Mouse (Mus musculus) limb, embryonic 11.5 days (tissue): ENCODE measurements around the gene Pcolce2. TPM values are rescaled to one million over a fixed set of nuclear protein-coding genes. Genes with fewer than 3 reads are reported as not detected.

ENCODE experiments used
- ATAC-seq: fragments of 200-750 bp; cut with Nextera tagmentation; 2 replicates; pipeline ENCODE4 v1.8.0; 2017; ENCODE audit warnings: low read depth; ENCODE audit not compliant: insufficient number of reproducible peaks, low FRiP score, low TSS enrichment
- DNase-seq: peaks from one replicate; pipeline ENCODE4 v3.0.0-alpha.2; 2015; ENCODE audit warnings: low spot score
- H3K27ac ChIP-seq: fragments of 300-500 bp; sonication (generic); replicated peaks from 2 replicates; pipeline ENCODE4 v1.5.1; 2014; ENCODE audit warnings: low read depth, mild to moderate bottlenecking, low read length
- H3K27me3 ChIP-seq: fragments of 300-500 bp; sonication (generic); 2 replicates; pipeline ENCODE4 v1.6.1; 2014; ENCODE audit warnings: mild to moderate bottlenecking, low read length, mixed read lengths; ENCODE audit not compliant: control insufficient read depth, insufficient read depth
- H3K36me3 ChIP-seq: fragments of 300-500 bp; sonication (generic); 2 replicates; pipeline ENCODE4 v1.6.1; 2014; ENCODE audit warnings: mild to moderate bottlenecking, low read length, moderate library complexity, mixed read lengths; ENCODE audit not compliant: control insufficient read depth, insufficient read depth
- H3K4me1 ChIP-seq: fragments of 300-500 bp; sonication (generic); 2 replicates; pipeline ENCODE4 v1.6.1; 2014; ENCODE audit warnings: low read length, mixed read lengths; ENCODE audit not compliant: control insufficient read depth, insufficient read depth
- H3K4me2 ChIP-seq: fragments of 300-500 bp; sonication (generic); 2 replicates; pipeline ENCODE4 v1.6.1; 2014; ENCODE audit warnings: low read depth, mild to moderate bottlenecking, moderate library complexity; ENCODE audit not compliant: severe bottlenecking
- H3K4me3 ChIP-seq: fragments of 300-500 bp; sonication (generic); 2 replicates; pipeline ENCODE4 v1.5.1; 2014; ENCODE audit warnings: low read depth, low read length
- H3K9ac ChIP-seq: fragments of 300-500 bp; sonication (generic); 2 replicates; pipeline ENCODE4 v1.6.1; 2014; ENCODE audit warnings: mild to moderate bottlenecking, low read length
- H3K9me3 ChIP-seq: fragments of 300-500 bp; sonication (generic); 2 replicates; pipeline ENCODE4 v1.6.1; 2016; ENCODE audit warnings: low read length; ENCODE audit not compliant: control insufficient read depth
- WGBS: fragments of 180-500 bp; shearing (Covaris S2); extraction: QIAGEN DNeasy Blood & Tissue Kit; methylation state at CpG from one replicate; pipeline ENCODE4 v1.1.7; 2014; 5-methylcytosine and 5-hydroxymethylcytosine counted together
- polyA plus RNA-seq: library from polyadenylated mRNA; unstranded; fragments of >200 nt; fragmentation: Nextera tagmentation; extraction: Ambion mirVana; gene quantifications from 2 replicates; pipeline ENCODE4 v1.2.1, GENCODE M21; 2014

The Pcolce2 gene
- 8.9 and 11.0 TPM in 2 replicates for polyA plus RNA-seq

DNA sequence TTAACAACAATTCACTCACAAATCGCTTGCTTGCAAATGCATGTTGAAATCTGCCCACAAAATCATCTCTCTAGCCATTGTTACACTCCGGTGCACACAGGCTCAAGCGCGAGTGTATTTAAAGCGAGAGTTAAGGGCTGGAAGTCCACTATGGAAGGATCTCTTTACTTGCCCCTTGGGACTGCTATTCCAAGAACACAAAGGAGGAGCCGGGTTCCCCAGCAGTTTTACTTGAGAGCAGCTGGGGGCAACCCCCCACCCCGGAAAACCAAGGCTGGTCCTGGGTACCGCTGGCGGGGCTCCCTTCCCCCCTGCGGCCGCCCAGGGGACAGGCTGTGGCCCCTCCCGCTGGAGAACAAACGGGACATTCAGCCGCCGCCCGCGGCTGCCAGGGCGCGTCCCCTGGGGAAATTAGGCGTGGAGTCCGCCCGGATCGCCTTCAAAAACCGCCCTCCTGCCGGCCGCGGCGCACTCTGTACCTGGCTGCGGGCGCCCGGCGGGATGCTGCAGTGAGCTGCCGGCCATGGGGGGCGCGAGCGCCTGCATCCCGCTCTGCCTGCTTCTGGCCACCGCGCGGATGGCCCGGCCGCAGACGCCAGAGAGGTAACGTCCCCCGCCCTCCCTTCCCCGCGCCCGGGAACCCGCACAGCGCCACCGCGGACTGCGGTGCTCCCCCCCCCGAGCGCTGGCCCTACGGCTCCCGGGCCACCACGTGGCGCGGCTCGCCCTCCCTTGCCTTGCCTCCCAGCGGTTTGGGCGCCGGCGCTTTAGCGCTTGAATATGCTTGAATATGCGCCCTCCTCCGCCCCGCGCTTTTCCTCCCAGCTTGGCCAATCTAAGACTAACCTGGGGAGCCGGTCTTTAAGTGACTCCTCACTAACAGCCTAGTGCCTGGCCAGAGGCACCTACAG, at the start of gene Pcolce2:
TSS of gene Pcolce2 (plus strand) at position 331 of the 911 bp plus-strand sequence.
- ATAC-seq: peak; percentile 85
- peak within 1 kb of the TSS; percentile 64 for H3K4me3 ChIP-seq
- H3K4me1 ChIP-seq: no peaks in the 10 kb centered on the region
- H3K36me3 ChIP-seq: no peaks in the 10 kb centered on the region
- peak within 1 kb of the TSS; percentile 68 for H3K27ac ChIP-seq
- H3K9me3 ChIP-seq: no peaks in the 10 kb centered on the region
- H3K9ac ChIP-seq: peak within 1 kb of the TSS; percentile 90
- under 1% methylated on average over 51 of the region's 71 CpGs for WGBS
- no peaks in the 10 kb centered on the region for H3K27me3 ChIP-seq
- H3K4me2 ChIP-seq: peak within 1 kb of the TSS; percentile 91
- peak; percentile 81 for DNase-seq

DNA sequence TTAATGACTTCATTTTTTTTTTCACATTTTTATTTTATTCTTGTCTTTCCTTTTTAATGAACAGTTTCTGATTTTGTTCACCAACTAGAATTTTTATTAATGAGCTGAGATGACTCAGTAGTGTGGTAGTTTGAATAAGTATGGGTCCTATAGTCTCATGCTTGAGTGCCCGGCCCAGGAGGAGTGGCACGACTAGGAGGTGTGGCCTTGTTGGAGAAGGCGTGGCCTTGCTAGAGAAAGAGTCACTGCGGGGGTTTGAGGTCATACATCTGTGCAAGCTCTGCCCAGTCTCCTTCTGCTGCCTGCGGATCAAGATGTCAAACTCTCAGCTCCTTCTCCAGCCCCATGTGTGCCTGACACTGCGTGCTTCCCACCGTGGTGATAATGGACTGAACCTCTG, 49.3 kb upstream of the Pcolce2 start:
- H3K4me1 ChIP-seq: no peaks in the 10 kb centered on the region
- DNase-seq: no peak
- ATAC-seq: no peak
- H3K4me3 ChIP-seq: no peak overlapping the region
- WGBS: 87% methylated on average over 7 of the region's 7 CpGs
- no peak overlapping the region for H3K27ac ChIP-seq
- no peaks in the 10 kb centered on the region for H3K27me3 ChIP-seq
- H3K36me3 ChIP-seq: no peaks in the 10 kb centered on the region
- no peak overlapping the region for H3K9ac ChIP-seq
- no peaks in the 10 kb centered on the region for H3K9me3 ChIP-seq
- H3K4me2 ChIP-seq: no peak overlapping the region

DNA sequence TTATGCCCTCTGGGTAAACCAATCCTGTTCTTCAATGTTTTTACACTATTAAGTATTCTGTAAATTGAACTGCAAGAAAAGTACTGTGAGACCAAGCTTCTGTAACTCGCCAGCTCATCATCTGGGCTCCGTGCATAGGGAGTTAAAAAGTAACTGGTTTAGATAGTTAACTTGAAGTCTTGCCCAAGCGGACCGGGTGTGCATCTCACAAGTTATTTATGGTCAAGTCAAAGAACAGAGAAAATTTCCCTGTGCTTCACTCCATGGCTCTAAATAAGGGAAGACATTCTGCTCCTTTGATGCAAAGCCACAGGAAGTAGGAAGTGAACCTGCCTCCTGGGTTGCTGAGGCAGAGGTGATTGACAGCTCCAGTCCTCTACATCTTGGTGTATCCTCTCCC, 43.1 kb upstream of the Pcolce2 start:
- Histone ChIP-seq H3K4me3 (no peak overlapping the region), H3K4me1 (no peaks in the 10 kb centered on the region), H3K36me3 (no peaks in the 10 kb centered on the region), H3K9ac (no peak overlapping the region), H3K4me2 (no peak overlapping the region), H3K27me3 (no peaks in the 10 kb centered on the region), H3K9me3 (no peaks in the 10 kb centered on the region), H3K27ac (no peak overlapping the region)
- 64% methylated on average over 4 of the region's 4 CpGs for WGBS
- no peak for DNase-seq
- no peak for ATAC-seq

DNA sequence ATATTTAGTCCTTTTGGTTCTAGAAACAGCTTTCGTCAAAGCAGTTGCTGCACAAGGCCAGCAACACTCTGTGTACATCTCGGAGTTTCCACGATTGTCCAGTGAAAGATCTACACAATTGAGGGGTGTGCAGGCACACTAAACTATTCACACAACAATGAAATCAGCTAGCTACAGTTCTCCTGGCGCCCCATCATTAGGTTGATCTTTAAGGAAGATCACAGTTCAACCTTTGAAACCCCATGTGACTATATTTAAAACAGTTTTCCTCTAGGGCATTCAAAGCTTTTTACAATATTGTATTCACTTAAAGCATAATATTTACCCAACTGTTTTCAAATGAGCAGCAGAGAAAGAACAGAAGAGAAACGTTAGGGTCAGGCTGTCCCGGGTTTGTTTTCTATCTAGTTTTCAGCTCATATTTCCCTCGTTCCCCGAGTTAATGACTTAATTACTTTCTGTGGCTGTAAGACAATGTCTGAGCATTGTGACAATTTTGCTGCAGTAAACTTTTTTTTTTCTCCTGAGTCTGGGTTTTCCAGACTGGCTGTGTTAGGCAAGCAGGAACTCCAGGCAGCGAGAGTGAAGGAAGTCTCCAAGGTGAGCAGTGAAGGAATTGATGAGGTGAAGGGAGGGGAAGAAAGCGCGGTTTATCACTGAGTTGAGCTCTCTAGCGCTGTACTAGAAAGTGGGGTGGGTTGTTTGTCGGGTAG, 39.8 kb upstream of the Pcolce2 start:
- ATAC-seq (no peak), DNase-seq (no peak)
- no peaks in the 10 kb centered on the region for H3K4me1 ChIP-seq
- H3K36me3 ChIP-seq: no peaks in the 10 kb centered on the region
- no peak overlapping the region for H3K4me2 ChIP-seq
- no peak overlapping the region for H3K27ac ChIP-seq
- no peak overlapping the region for H3K4me3 ChIP-seq
- no peak overlapping the region for H3K9ac ChIP-seq
- H3K9me3 ChIP-seq: no peaks in the 10 kb centered on the region
- no peaks in the 10 kb centered on the region for H3K27me3 ChIP-seq
- WGBS: 43% methylated on average over 13 of the region's 13 CpGs

DNA sequence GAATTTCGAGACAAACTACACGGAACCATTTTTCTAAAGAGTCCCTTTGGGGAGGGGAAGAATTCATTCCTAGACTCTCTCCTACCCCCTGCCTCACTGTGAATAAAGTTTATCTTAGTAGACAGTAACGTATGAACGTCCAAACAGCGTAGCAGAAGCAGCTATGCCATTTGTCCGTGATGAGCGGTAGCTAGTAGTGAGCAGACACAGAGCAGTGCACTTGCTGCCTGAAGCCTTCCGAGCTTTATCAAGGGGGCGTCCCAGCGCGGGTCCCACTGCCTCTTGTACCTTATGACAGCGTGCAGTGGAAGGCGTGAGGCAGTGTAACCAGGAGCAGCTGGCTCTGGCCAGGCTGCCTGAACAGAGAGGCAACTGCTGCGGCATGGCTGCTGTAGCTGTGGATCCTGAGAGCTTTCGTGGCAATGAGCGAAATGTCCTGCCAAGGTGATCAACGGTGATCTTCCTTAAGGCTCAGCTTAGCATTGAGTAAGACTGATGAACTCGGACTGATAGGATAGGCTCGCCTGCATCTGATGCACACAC, 39.2 kb upstream of the Pcolce2 start:
- Histone ChIP-seq H3K27ac (no peak overlapping the region), H3K4me3 (no peak overlapping the region), H3K36me3 (no peaks in the 10 kb centered on the region), H3K9me3 (no peaks in the 10 kb centered on the region), H3K27me3 (no peaks in the 10 kb centered on the region), H3K4me2 (no peak overlapping the region), H3K9ac (no peak overlapping the region), H3K4me1 (no peaks in the 10 kb centered on the region)
- DNase-seq (peak; percentile 37), ATAC-seq (no peak)
- WGBS: 46% methylated on average over 19 of the region's 19 CpGs

DNA sequence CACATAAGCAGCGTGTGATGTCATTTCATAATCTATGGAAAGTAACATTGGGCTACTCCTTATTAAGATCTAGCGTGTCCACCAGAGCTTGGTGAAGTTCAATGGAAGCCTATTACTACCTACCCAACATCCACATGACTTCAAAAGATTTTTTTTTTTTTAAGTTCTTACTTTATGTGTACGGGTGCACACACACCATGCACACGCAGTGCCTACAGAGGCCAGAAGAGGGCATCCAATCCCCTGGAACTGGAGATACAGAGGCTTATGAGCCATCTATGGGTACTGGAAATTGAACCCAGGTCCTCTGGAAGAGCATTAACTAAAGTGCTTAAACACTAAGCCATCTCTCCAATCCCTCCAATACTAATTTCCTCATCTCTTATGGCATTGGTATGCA, 38.0 kb upstream of the Pcolce2 start:
- Histone ChIP-seq H3K9ac (no peak overlapping the region), H3K9me3 (no peaks in the 10 kb centered on the region), H3K4me3 (no peak overlapping the region), H3K4me2 (no peak overlapping the region), H3K36me3 (no peaks in the 10 kb centered on the region), H3K27me3 (no peaks in the 10 kb centered on the region), H3K27ac (no peak overlapping the region), H3K4me1 (no peaks in the 10 kb centered on the region)
- ATAC-seq: no peak
- WGBS: 85% methylated on average over 4 of the region's 4 CpGs
- no peak for DNase-seq

DNA sequence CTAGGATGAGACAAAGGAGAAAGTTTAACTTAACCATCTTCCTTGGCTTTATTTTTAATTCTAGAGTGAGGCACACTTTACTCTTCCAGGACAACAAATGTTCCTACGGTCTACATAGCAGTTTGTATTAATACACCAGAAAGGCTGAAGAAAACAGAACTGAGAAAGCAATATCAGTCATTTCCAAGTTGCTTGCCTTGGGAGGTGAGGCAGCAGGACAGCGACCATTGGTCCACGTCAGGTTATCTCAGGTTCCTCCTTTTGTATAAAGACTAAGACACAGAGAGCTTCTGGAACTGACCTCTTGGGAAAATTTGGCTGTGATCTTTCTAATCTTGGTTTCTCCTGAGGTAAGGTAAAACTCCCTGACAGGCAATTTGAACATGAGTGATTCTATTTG, 34.6 kb upstream of the Pcolce2 start:
- ATAC-seq (no peak), DNase-seq (no peak)
- H3K4me2 ChIP-seq: no peak overlapping the region
- WGBS: 91% methylated on average over 3 of the region's 3 CpGs
- no peaks in the 10 kb centered on the region for H3K9me3 ChIP-seq
- H3K36me3 ChIP-seq: no peaks in the 10 kb centered on the region
- no peaks in the 10 kb centered on the region for H3K4me1 ChIP-seq
- H3K4me3 ChIP-seq: no peak overlapping the region
- H3K27me3 ChIP-seq: no peaks in the 10 kb centered on the region
- no peak overlapping the region for H3K9ac ChIP-seq
- no peak overlapping the region for H3K27ac ChIP-seq

DNA sequence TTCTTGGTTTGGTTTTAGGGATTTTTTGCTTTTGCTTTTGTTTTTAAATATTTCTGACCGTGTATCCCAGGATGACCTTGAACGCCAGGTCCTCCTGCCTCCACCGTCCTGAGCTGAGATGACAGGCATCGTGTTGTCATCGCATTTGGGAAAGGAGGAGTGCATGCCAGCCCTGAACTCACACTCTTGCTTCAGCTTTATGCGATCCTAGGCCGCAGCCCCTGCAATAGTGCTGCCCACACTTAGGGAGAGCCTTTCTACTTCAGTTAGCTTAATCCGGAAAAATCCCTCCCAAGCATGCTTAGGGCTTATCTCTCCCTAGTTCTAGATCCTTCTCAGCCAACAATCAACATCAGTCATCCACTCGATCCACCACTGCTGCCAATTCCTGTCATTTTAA, 34.1 kb upstream of the Pcolce2 start:
- Histone ChIP-seq H3K27ac (no peak overlapping the region), H3K4me1 (no peaks in the 10 kb centered on the region), H3K27me3 (no peaks in the 10 kb centered on the region), H3K9ac (no peak overlapping the region), H3K4me2 (no peak overlapping the region), H3K36me3 (no peaks in the 10 kb centered on the region), H3K9me3 (no peaks in the 10 kb centered on the region), H3K4me3 (no peak overlapping the region)
- DNase-seq (no peak), ATAC-seq (no peak)
- 94% methylated on average over 9 of the region's 9 CpGs for WGBS
